Mouse (Mus musculus) embryonic facial prominence, embryonic 12.5 days (tissue): ENCODE data around the gene Ntn5. TPM values are rescaled to one million over a fixed set of nuclear protein-coding genes. Genes with fewer than 3 reads are reported as not detected.

Source experiments
- ATAC-seq: fragments of 200-750 bp; cut with Nextera tagmentation; 2 replicates; pipeline ENCODE4 v1.8.0; 2017; ENCODE audit not compliant: insufficient number of reproducible peaks, insufficient read depth, low FRiP score, low TSS enrichment
- H3K27ac ChIP-seq: fragments of 300-500 bp; sonication (generic); 2 replicates; pipeline ENCODE4 v1.5.1; 2016; ENCODE audit warnings: mild to moderate bottlenecking
- H3K27me3 ChIP-seq: fragments of 300-500 bp; sonication (generic); 2 replicates; pipeline ENCODE4 v1.6.1; 2016; ENCODE audit warnings: mild to moderate bottlenecking, moderate library complexity
- H3K36me3 ChIP-seq: fragments of 300-500 bp; sonication (generic); 2 replicates; pipeline ENCODE4 v1.6.1; 2016; ENCODE audit warnings: mild to moderate bottlenecking
- H3K4me1 ChIP-seq: fragments of 300-500 bp; sonication (generic); 2 replicates; pipeline ENCODE4 v1.6.1; 2016
- H3K4me2 ChIP-seq: fragments of 300-500 bp; sonication (generic); replicated peaks from 2 replicates; pipeline ENCODE4 v1.6.1; 2016; ENCODE audit warnings: mild to moderate bottlenecking, moderate library complexity
- H3K4me3 ChIP-seq: fragments of 300-500 bp; sonication (generic); 2 replicates; pipeline ENCODE4 v1.5.1; 2016; ENCODE audit warnings: mild to moderate bottlenecking
- H3K9ac ChIP-seq: fragments of 300-500 bp; sonication (generic); 2 replicates; pipeline ENCODE4 v1.6.1; 2016; ENCODE audit warnings: mild to moderate bottlenecking, moderate library complexity
- H3K9me3 ChIP-seq: fragments of 300-500 bp; sonication (generic); 2 replicates; pipeline ENCODE4 v1.6.1; 2016; ENCODE audit warnings: mild to moderate bottlenecking, moderate library complexity
- WGBS: fragments of 180-500 bp; shearing (Covaris S2); methylation state at CpG from one replicate; pipeline ENCODE4 v1.1.7; 2016; 5-methylcytosine and 5-hydroxymethylcytosine counted together
- polyA plus RNA-seq: library from polyadenylated mRNA; unstranded; fragments of >200 nt; fragmentation: Nextera tagmentation; extraction: Ambion mirVana; gene quantifications from 2 replicates; pipeline ENCODE4 v1.2.1, GENCODE M21; 2016

The Ntn5 gene
- polyA plus RNA-seq, 1 experiment from 2014 or later, result 0.67 TPM

DNA sequence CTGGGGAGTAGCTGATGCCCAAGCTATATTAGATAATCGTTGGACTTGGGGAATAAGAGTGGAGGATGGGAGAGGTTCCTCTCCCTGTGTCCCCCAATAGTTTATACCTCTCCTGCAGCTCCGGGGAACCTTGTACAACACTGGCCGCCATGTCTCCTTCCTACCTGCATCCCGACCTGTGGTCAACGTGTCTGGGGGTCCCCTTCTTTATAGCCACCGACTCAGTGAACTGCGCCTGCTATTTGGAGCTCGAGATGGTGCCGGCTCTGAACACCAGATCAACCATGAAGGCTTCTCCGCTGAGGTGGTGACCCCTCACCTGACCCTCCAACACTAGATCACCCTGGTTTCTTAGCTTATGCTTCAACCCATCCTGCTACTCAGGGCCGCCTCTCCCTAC, 18.5 kb downstream of the Ntn5 start:
- Histone ChIP-seq H3K9ac (no peak overlapping the region), H3K27me3 (peaks cover 26% of the 10 kb centered on the region), H3K4me3 (no peak overlapping the region), H3K4me1 (peaks cover 39% of the 10 kb centered on the region), H3K9me3 (no peaks in the 10 kb centered on the region), H3K36me3 (no peaks in the 10 kb centered on the region), H3K27ac (no peak overlapping the region), H3K4me2 (0 out of 2 replicates have a peak overlapping the region, but pooled peaks have one; percentile 3)
- no peak for ATAC-seq
- 93% methylated on average over 11 of the region's 11 CpGs for WGBS

DNA sequence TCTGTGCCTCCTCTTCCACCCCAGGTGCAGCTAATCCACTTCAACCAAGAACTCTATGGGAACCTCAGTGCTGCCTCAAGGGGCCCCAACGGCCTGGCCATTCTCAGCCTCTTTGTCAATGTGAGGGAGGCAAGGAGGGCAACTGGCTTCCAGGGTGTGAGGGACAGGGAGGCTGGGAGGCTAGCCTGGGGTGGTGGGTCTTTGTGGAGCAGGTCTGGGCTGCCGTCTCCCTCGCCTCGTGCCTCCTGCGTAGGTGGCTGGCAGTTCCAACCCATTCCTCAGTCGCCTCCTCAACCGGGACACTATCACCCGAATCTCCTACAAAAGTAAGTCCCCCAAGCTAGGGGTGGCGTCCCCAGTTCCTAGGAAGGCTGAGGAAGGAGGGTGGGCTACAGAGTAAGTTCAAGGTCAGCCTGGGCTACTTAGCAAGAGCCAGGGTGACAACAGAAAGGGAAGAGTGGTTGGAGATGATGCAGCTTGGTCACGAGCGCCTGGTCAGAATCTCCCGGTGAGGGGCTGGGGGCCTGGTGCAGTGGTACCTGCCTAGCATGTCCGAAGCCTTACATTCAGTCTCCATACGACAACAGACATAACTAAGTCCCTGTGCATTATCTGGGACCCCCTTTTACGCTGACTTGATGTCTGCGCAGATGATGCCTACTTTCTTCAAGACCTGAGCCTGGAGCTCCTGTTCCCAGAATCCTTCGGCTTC, 19.1 kb downstream of the Ntn5 start:
- Histone ChIP-seq H3K27me3 (peaks cover 26% of the 10 kb centered on the region), H3K4me2 (peak overlapping the region; percentile 98), H3K4me3 (no peak overlapping the region), H3K9ac (0 out of 2 replicates have a peak overlapping the region, but pooled peaks have one; percentile 40), H3K9me3 (no peaks in the 10 kb centered on the region), H3K27ac (0 out of 2 replicates have a peak overlapping the region, but pooled peaks have one; percentile 85), H3K4me1 (peaks cover 46% of the 10 kb centered on the region), H3K36me3 (no peaks in the 10 kb centered on the region)
- no peak for ATAC-seq
- WGBS, result 91% methylated on average over 17 of the region's 17 CpGs

DNA sequence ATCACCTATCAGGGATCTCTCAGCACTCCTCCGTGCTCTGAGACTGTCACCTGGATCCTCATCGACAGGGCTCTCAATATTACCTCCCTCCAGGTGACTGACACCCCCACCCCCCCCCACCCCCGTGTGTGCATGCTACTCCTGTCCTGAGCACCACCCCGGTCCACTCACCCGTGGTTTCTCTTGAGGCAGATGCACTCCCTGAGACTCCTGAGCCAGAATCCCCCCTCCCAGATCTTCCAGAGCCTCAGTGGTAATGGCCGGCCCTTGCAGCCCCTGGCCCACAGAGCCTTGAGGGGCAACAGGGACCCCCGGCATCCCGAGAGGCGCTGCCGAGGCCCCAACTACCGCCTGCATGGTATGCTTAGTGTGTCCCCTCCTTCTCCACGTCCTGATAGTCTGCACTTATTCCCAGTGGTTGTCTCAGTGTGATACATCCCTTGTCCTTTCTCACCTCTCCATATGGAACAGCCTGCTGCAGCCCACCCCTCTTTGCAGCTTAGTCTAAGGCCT, 19.8 kb downstream of the Ntn5 start:
- peak overlapping the region; percentile 43 for H3K4me3 ChIP-seq

DNA sequence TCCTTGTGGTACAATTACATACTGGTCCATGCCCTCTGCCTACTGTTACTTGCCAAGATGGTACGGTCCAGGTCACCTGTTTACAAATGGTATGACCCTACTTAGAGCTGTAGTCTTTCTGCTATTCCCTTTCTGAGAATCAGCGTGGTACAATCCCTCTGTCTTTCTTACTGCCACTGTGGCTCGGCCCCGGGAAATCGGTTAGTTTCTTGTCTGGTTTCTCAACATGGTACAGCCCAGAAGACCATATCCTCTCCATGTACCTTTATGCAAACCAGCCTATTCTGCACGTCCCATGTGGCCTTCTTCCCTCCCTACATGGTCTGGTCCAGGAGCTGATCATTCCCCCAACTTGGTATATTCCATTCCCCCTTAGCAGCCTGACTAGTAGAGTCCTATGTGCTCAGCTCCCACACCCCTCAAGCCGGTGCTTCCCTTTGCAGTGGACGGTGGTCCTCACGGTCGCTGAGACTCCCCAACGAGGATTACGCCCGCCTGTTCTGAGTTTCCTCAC, 20.3 kb downstream of the Ntn5 start:
- H3K9me3 ChIP-seq, result no peaks in the 10 kb centered on the region
- peak overlapping the region; percentile 98 for H3K4me2 ChIP-seq
- no peaks in the 10 kb centered on the region for H3K36me3 ChIP-seq
- H3K27ac ChIP-seq, result peak overlapping the region; percentile 85
- ATAC-seq, result 0 out of 2 replicates have a peak, but pooled peaks have one; percentile 11
- peak overlapping the region; percentile 43 for H3K4me3 ChIP-seq
- H3K27me3 ChIP-seq, result peaks cover 17% of the 10 kb centered on the region
- H3K4me1 ChIP-seq, result peaks cover 57% of the 10 kb centered on the region
- WGBS, result under 1% methylated on average over 13 of the region's 13 CpGs
- peak overlapping the region; percentile 15 for H3K9ac ChIP-seq

More for the DNA sequence above, 19.8 kb downstream of the Ntn5 start:
- H3K9me3 ChIP-seq, result no peaks in the 10 kb centered on the region
- peak overlapping the region; percentile 85 for H3K27ac ChIP-seq
- peak overlapping the region; percentile 40; the same call in 1 of the 2 replicates for H3K9ac ChIP-seq
- H3K4me1 ChIP-seq, result peaks cover 52% of the 10 kb centered on the region
- no peak for ATAC-seq
- H3K36me3 ChIP-seq, result no peaks in the 10 kb centered on the region
- 45% methylated on average over 12 of the region's 12 CpGs for WGBS
- peaks cover 22% of the 10 kb centered on the region for H3K27me3 ChIP-seq
- H3K4me2 ChIP-seq, result peak overlapping the region; percentile 98

DNA sequence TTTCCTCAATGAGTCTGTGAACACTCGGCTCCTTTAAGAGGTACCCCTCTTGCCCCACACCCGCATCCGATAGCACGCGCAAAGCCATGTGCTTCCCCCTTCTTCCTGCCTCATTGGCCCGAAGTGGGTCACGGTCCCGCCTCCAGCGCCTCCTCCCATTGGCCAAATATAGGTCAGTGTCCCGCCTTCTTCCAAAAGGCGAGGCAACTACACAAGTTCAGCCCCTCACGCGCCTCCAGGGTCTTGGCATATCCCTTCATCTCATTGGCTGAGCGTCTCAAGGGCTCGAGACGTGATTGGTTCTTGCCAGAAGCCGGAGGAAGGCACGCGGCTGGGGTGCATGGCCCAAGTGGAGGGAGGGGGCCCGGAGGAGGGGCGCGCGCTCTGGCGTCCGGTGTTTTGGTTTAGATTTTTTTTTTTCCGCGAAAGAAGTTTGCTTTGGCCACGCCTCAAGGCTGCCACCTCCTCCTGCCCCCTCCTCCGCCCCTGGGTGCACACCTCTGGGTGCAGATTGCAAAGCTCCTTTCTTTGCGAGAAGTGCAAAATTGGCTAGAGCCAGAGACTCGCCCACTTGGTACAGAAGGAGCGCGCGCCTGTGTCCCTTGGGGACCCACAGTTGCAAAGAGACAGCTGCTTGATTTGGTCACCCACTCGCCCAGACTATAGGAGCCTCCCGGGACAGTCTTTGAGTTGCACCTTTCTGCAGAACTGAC, 21.1 kb downstream of the Ntn5 start, which contains the start of gene Dbp:
Gene Dbp, plus strand, starts transcription at position 359 of the 713 bp plus-strand sequence.
- Histone ChIP-seq H3K36me3 (peaks cover 4% of the 10 kb centered on the region; the same call in 1 of the 2 replicates), H3K27ac (peak within 1 kb of the TSS; percentile 85), H3K27me3 (peaks cover 9% of the 10 kb centered on the region), H3K4me1 (peaks cover 56% of the 10 kb centered on the region), H3K4me3 (peak within 1 kb of the TSS; percentile 63), H3K9ac (peak within 1 kb of the TSS; percentile 87), H3K9me3 (no peaks in the 10 kb centered on the region), H3K4me2 (peak within 1 kb of the TSS; percentile 98)
- ATAC-seq, result peak; percentile 84
- under 1% methylated on average over 36 of the region's 36 CpGs for WGBS

DNA sequence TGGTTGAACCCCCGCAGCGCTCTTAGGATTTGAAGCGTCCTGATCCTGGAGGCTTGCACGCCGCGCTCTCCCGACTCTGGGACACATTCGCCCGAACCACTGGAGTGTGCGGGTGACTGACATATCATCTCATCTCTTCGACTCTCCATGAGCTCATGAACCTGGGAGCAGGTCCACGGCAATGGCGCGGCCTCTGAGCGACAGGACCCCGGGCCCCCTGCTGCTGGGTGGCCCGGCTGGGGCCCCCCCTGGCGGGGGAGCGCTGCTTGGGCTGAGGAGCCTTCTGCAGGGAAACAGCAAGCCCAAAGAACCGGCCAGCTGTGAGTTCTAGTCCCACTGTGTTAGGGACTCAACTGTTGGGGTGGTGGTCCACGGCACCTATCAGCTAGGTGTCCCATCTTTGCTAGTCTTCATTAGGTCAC, 21.6 kb downstream of the Ntn5 start:
- Histone ChIP-seq H3K36me3 (peaks cover 10% of the 10 kb centered on the region), H3K27me3 (peaks cover 3% of the 10 kb centered on the region), H3K4me2 (peak overlapping the region; percentile 98), H3K9me3 (no peaks in the 10 kb centered on the region), H3K4me3 (peak overlapping the region; percentile 63), H3K27ac (peak overlapping the region; percentile 85), H3K4me1 (peaks cover 50% of the 10 kb centered on the region), H3K9ac (peak overlapping the region; percentile 87; the same call in 1 of the 2 replicates)
- ATAC-seq, result no peak
- under 1% methylated on average over 21 of the region's 21 CpGs for WGBS

DNA sequence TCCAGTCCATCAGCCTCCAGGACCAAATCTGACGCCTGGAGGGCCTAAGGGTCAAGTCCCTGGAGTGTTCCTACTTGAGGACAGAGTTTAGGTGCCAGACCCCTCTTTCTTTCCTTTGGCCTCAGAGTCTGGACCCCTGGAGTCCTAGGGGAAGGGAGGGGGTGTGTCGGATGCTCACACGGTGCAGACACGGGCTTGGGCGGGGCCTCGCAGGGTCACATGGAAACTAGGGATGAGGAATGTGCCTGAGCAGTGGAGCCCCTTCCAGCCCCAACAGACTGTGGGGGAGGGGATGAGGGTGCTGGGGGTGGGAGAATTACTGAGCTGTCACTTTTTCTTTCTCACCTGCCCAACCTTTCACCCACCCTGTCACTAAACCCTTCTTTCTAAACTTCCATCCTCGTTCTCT, 22.1 kb downstream of the Ntn5 start:
- Histone ChIP-seq H3K9me3 (no peaks in the 10 kb centered on the region), H3K4me1 (peaks cover 49% of the 10 kb centered on the region), H3K9ac (peak overlapping the region; percentile 87), H3K4me2 (peak overlapping the region; percentile 98), H3K4me3 (peak overlapping the region; percentile 63), H3K36me3 (peaks cover 14% of the 10 kb centered on the region), H3K27ac (peak overlapping the region; percentile 85), H3K27me3 (no peaks in the 10 kb centered on the region)
- WGBS, result 2% methylated on average over 7 of the region's 7 CpGs
- no peak for ATAC-seq

DNA sequence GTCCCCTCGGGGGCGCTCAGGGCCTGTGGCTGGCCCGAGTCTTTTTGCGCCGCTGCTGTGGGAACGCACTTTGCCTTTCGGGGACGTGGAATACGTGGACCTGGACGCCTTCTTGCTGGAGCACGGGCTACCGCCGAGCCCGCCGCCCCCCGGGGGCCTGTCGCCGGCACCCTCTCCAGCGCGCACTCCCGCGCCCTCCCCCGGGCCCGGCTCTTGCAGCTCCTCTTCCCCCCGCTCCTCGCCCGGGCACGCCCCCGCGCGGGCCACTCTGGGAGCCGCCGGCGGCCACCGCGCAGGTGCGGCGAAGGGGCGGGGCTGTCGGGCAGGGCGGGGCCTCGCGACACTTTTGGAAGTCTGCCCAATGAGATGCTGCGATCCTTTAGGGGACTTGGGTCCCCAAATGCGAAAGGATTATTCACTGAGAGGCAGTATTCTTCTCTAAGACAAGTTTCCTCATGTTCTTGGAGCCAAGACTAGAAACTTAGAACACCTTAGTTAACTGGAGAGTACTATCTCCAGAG, 23.0 kb downstream of the Ntn5 start:
- no peak for ATAC-seq
- under 1% methylated on average over 45 of the region's 45 CpGs for WGBS
- H3K36me3 ChIP-seq, result peaks cover 23% of the 10 kb centered on the region
- peak overlapping the region; percentile 85 for H3K27ac ChIP-seq
- H3K4me2 ChIP-seq, result peak overlapping the region; percentile 98
- no peaks in the 10 kb centered on the region for H3K27me3 ChIP-seq
- peak overlapping the region; percentile 63 for H3K4me3 ChIP-seq
- H3K4me1 ChIP-seq, result peaks cover 45% of the 10 kb centered on the region
- peak overlapping the region; percentile 87 for H3K9ac ChIP-seq
- H3K9me3 ChIP-seq, result no peaks in the 10 kb centered on the region

DNA sequence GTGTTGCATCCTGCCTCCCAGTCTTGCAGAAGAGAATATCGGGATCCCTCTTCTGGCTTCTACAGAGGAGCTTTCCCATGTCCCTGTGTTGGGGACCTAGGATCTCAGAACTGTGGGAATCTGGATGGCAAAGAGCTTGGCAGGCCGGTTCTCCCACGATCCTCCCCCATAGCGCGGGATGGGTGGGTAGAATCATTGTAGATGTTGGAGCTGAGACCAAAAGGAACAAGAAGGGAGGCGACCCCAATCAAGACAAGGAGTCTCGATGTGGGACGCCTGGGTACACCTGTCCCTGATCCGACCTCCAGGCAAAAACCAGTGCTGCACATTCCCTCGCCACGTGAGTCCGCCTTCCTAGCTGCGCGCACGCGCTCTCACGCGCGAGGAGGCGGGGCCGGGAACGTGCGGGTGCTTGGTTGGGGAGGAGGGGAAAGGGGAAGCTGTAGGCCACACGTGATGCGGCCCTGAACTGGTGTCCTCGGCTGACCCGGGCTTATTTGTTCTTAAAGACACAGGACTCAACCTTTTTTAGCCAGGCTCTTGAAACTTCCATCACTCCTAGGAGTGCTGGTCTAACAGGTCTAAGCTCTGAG, 23.6 kb downstream of the Ntn5 start:
- under 1% methylated on average over 27 of the region's 27 CpGs for WGBS
- Histone ChIP-seq H3K27me3 (no peaks in the 10 kb centered on the region), H3K36me3 (peaks cover 30% of the 10 kb centered on the region), H3K27ac (peak overlapping the region; percentile 85), H3K4me3 (peak overlapping the region; percentile 63), H3K9me3 (no peaks in the 10 kb centered on the region), H3K9ac (peak overlapping the region; percentile 24; the same call in 1 of the 2 replicates), H3K4me1 (peaks cover 45% of the 10 kb centered on the region), H3K4me2 (peak overlapping the region; percentile 98)
- no peak for ATAC-seq

DNA sequence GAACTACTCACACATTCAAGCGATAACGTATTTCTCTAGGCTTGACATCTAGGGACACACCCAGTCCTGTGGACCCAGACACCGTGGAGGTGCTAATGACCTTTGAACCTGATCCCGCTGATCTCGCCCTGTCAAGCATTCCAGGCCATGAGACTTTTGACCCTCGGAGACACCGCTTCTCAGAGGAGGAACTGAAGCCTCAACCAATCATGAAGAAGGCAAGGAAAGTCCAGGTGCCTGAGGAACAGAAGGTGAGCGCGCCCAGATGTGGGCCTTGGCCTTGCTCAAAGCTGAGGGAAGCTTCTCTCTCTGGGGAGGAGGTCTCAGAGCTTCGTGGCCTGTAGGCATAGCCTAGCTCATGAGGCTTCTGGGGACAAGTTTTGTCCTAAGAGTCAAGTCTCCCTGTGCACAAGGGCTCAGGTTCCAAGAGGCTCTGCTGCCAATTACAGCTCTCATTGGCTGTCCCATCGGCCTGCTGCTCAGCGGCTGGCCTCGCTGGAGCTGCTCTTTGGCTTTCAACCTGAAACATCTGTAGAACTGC, 24.5 kb downstream of the Ntn5 start:
- peak overlapping the region; percentile 98 for H3K4me2 ChIP-seq
- peak overlapping the region; percentile 3; the same call in 1 of the 2 replicates for H3K4me3 ChIP-seq
- 38% methylated on average over 13 of the region's 13 CpGs for WGBS
- H3K27ac ChIP-seq, result peak overlapping the region; percentile 85; the same call in 1 of the 2 replicates
- peak overlapping the region; percentile 7; the same call in 1 of the 2 replicates for H3K9ac ChIP-seq
- no peaks in the 10 kb centered on the region for H3K9me3 ChIP-seq
- H3K36me3 ChIP-seq, result peaks cover 38% of the 10 kb centered on the region
- H3K4me1 ChIP-seq, result peaks cover 45% of the 10 kb centered on the region
- no peak for ATAC-seq
- no peaks in the 10 kb centered on the region for H3K27me3 ChIP-seq
